Mouse (Mus musculus) skeletal muscle tissue, adult 2 months (tissue): ENCODE measurements around the gene Psd4.
A peak's percentile ranks its signal among the peaks of the same experiment; 100 is the strongest.

ENCODE experiments used
- DNase-seq: peaks from one replicate; pipeline ENCODE4 v3.0.0-alpha.2; 2012; ENCODE audit warnings: low read depth, low spot score

Gene Psd4

GRCm38 (mm10) chr2:24386158-24386963, 19.0 kb downstream of the Psd4 start:
- peak; percentile 27 for DNase-seq

GRCm38 (mm10) chr2:24386964-24387320, 19.6 kb downstream of the Psd4 start:
- no peak for DNase-seq

GRCm38 (mm10) chr2:24387361-24388283, 20.2 kb downstream of the Psd4 start:
- no peak for DNase-seq

- no peak for DNase-seq
These were observed 25.9 kb downstream of the Psd4 start for GRCm38 (mm10) chr2:24393251-24393650.

- DNase-seq: no peak
These were observed 29.7 kb downstream of the Psd4 start for GRCm38 (mm10) chr2:24397115-24397514.

GRCm38 (mm10) chr2:24400711-24401110, 33.3 kb downstream of the Psd4 start:
- DNase-seq: no peak

- peak; percentile 32 for DNase-seq
These were observed 38.1 kb downstream of the Psd4 start for GRCm38 (mm10) chr2:24405345-24406012.

GRCm38 (mm10) chr2:24407701-24408485, 40.5 kb downstream of the Psd4 start:
- no peak for DNase-seq

GRCm38 (mm10) chr2:24409166-24409565, 41.8 kb downstream of the Psd4 start:
- DNase-seq: peak; percentile 21

- DNase-seq: no peak
These were observed 45.8 kb downstream of the Psd4 start for GRCm38 (mm10) chr2:24413172-24413571.

- no peak for DNase-seq
These were observed 46.3 kb downstream of the Psd4 start for GRCm38 (mm10) chr2:24413677-24414076.

GRCm38 (mm10) chr2:24416668-24417067, 49.3 kb downstream of the Psd4 start:
- DNase-seq: no peak

GRCm38 (mm10) chr2:24417106-24417505, 49.7 kb downstream of the Psd4 start:
- DNase-seq: no peak

GRCm38 (mm10) chr2:24417564-24417963, 50.2 kb downstream of the Psd4 start:
- DNase-seq: no peak

- DNase-seq: no peak
These were observed 54.0 kb downstream of the Psd4 start for GRCm38 (mm10) chr2:24421211-24421863.

GRCm38 (mm10) chr2:24422815-24423214, 55.4 kb downstream of the Psd4 start:
- DNase-seq: no peak

GRCm38 (mm10) chr2:24425630-24426029, 58.2 kb downstream of the Psd4 start:
- DNase-seq: no peak

- DNase-seq: no peak
These were observed 60.7 kb downstream of the Psd4 start for GRCm38 (mm10) chr2:24427866-24428675.

- no peak for DNase-seq
These were observed 62.4 kb downstream of the Psd4 start for GRCm38 (mm10) chr2:24429806-24430205.

- no peak for DNase-seq
These were observed 67.3 kb downstream of the Psd4 start for GRCm38 (mm10) chr2:24434670-24435069.
